Mouse (Mus musculus) lung, postnatal 0 days (tissue): ENCODE data around the gene Sept4. TPM values are rescaled to one million over a fixed set of nuclear protein-coding genes. Genes with fewer than 3 reads are reported as not detected.

Experiments used
- ATAC-seq: fragments of 200-750 bp; cut with Nextera tagmentation; 2 replicates; pipeline ENCODE4 v1.8.0; 2017; ENCODE audit warnings: moderate library complexity
- DNase-seq: peaks from one replicate; pipeline ENCODE4 v3.0.0-alpha.2; 2016; ENCODE audit warnings: low spot score
- H3K27ac ChIP-seq: fragments of 300-500 bp; sonication (generic); 2 replicates; pipeline ENCODE4 v1.5.1; 2014; ENCODE audit warnings: antibody characterized with exemption, mild to moderate bottlenecking, low read length, mixed read lengths
- H3K27me3 ChIP-seq: fragments of 300-500 bp; sonication (generic); replicated peaks from 2 replicates; pipeline ENCODE4 v1.6.1; 2014; ENCODE audit warnings: low read length, mixed read lengths; ENCODE audit not compliant: insufficient read depth
- H3K36me3 ChIP-seq: fragments of 300-500 bp; sonication (generic); 2 replicates; pipeline ENCODE4 v1.6.1; 2014; ENCODE audit warnings: low read length, mixed read lengths; ENCODE audit not compliant: insufficient read depth
- H3K4me1 ChIP-seq: fragments of 300-500 bp; sonication (generic); 2 replicates; pipeline ENCODE4 v1.6.1; 2014; ENCODE audit warnings: antibody characterized with exemption, low read depth, low read length, mixed read lengths; ENCODE audit not compliant: insufficient read depth
- H3K4me2 ChIP-seq: fragments of 300-500 bp; sonication (generic); replicated peaks from 2 replicates; pipeline ENCODE4 v1.6.1; 2014; ENCODE audit warnings: low read depth, mild to moderate bottlenecking, low read length, moderate library complexity, mixed read lengths
- H3K4me3 ChIP-seq: fragments of 300-500 bp; sonication (generic); 2 replicates; pipeline ENCODE4 v1.5.1; 2014; ENCODE audit warnings: low read depth, low read length
- H3K9ac ChIP-seq: fragments of 300-500 bp; sonication (generic); replicated peaks from 2 replicates; pipeline ENCODE4 v1.6.1; 2014; ENCODE audit warnings: low read depth, mild to moderate bottlenecking
- H3K9me3 ChIP-seq: fragments of 300-500 bp; sonication (generic); 2 replicates; pipeline ENCODE4 v1.6.1; 2016; ENCODE audit warnings: low read length, mixed read lengths
- CTCF ChIP-seq: IDR thresholded peaks from 2 replicates; pipeline ENCODE4 v1.5.1; 2016; ENCODE audit warnings: antibody characterized with exemption, mild to moderate bottlenecking
- EP300 ChIP-seq: IDR thresholded peaks from 2 replicates; pipeline ENCODE4 v1.6.1; 2016; ENCODE audit warnings: antibody characterized with exemption, mild to moderate bottlenecking, control low read depth
- WGBS: fragments of 180-500 bp; shearing (Covaris S2); extraction: QIAGEN DNeasy Blood & Tissue Kit; methylation state at CpG from one replicate; pipeline ENCODE4 v1.1.7; 2014; 5-methylcytosine and 5-hydroxymethylcytosine counted together
- polyA plus RNA-seq: library from polyadenylated mRNA; unstranded; fragments of >200 nt; fragmentation: Nextera tagmentation; extraction: Ambion mirVana; gene quantifications from 2 replicates; pipeline ENCODE4 v1.2.1, GENCODE M21; 2015

Sept4 gene
- polyA plus RNA-seq, 1 experiment from 2014 or later, result 366 TPM

GRCm38 (mm10) chr11:87639206-87639605, 70.5 kb downstream of the Sept4 start:
- Histone ChIP-seq H3K9ac (peak overlapping the region; percentile 44), H3K4me3 (peak overlapping the region; percentile 38), H3K27ac (peak overlapping the region; percentile 71), H3K9me3 (no peaks in the 10 kb centered on the region), H3K27me3 (no peaks in the 10 kb centered on the region), H3K4me2 (peak overlapping the region; percentile 68), H3K36me3 (no peaks in the 10 kb centered on the region), H3K4me1 (peaks cover 3% of the 10 kb centered on the region; the same call in 1 of the 2 replicates)
- under 1% methylated on average over 29 of the region's 29 CpGs for WGBS
- peak; percentile 98 for ATAC-seq
- TF ChIP-seq EP300 (no peak), CTCF (no peak)
- DNase-seq, result peak; percentile 83

Other genes with a start within 250 kb of the Sept4 start
- gene Ppm1e, start 209.9 kb upstream of the Sept4 start, polyA plus RNA-seq, result 0.64 and 1.2 TPM in 2 replicates
- gene Rad51c, start 163.9 kb upstream of the Sept4 start, polyA plus RNA-seq, result 1.2 and 1.7 TPM in 2 replicates
- 1.1 and 2.7 TPM in 2 replicates for gene Tex14, start 163.8 kb upstream of the Sept4 start, polyA plus RNA-seq
- not detected in 2 replicates for gene Gm11492, start 2.2 kb upstream of the Sept4 start, polyA plus RNA-seq
- 9.4 and 13.3 TPM in 2 replicates for gene Mtmr4, start 23.3 kb downstream of the Sept4 start, polyA plus RNA-seq
- 0.05 and 0.11 TPM in 2 replicates for gene Hsf5, start 48.3 kb downstream of the Sept4 start, polyA plus RNA-seq
- 4.6 and 6.6 TPM in 2 replicates for gene Rnf43, start 93.8 kb downstream of the Sept4 start, polyA plus RNA-seq
- gene Supt4a, start 168.6 kb downstream of the Sept4 start, polyA plus RNA-seq, result 155 and 166 TPM in 2 replicates
- 0.64 and 0.83 TPM in 2 replicates for gene Tspoap1, start 191.6 kb downstream of the Sept4 start, polyA plus RNA-seq
- 0.32 and 0.68 TPM in 2 replicates for gene Mpo, start 224.7 kb downstream of the Sept4 start, polyA plus RNA-seq